Mouse (Mus musculus) C2C12 (cell line): ENCODE results near the gene Asah2.

Experiments
- CEBPB ChIP-seq: IDR thresholded peaks from one replicate; pipeline ENCODE4 v1.6.1; 2011; ENCODE audit warnings: low read depth, mild to moderate bottlenecking, control low read depth, moderate library complexity
- CTCF ChIP-seq: IDR thresholded peaks from one replicate; pipeline ENCODE4 v1.5.1; 2011; ENCODE audit not compliant: control insufficient read depth, insufficient read depth, insufficient read length
- FOSL1 ChIP-seq: IDR thresholded peaks from one replicate; pipeline ENCODE4 v1.8.0; 2011; ENCODE audit warnings: mild to moderate bottlenecking, low read length; ENCODE audit not compliant: poor library complexity, insufficient read depth, severe bottlenecking
- MAX ChIP-seq: IDR thresholded peaks from one replicate; pipeline ENCODE4 v1.6.1; 2011; ENCODE audit warnings: mild to moderate bottlenecking, control low read depth
- MYOD1 ChIP-seq: IDR thresholded peaks from one replicate; pipeline ENCODE4 v1.6.1; 2011; ENCODE audit warnings: low read depth; ENCODE audit not compliant: control insufficient read depth, insufficient read length
- MYOG ChIP-seq: IDR thresholded peaks from one replicate; pipeline ENCODE4 v1.6.1; 2011; ENCODE audit not compliant: control insufficient read depth, insufficient read length; ENCODE audit errors: extremely low read depth
- USF1 ChIP-seq: IDR thresholded peaks from one replicate; pipeline ENCODE4 v1.6.1; 2011; ENCODE audit warnings: low read depth, mild to moderate bottlenecking, control low read depth, moderate library complexity

GRCm38 (mm10) chr19:32138361-32139088, 30.5 kb upstream of the Asah2 start:
- TF ChIP-seq CTCF (no peak), USF1 (no peak), MYOG (no peak), CEBPB (no peak), MAX (no peak), FOSL1 (no peak), MYOD1 (no peak)
